Mouse (Mus musculus) cerebellum, adult 2 months (tissue): Measurements from ENCODE around the gene Timp2.

Experiments
- CTCF ChIP-seq: fragments of 200-500 bp; IDR thresholded peaks from 2 replicates; pipeline ENCODE4 v1.5.1; 2011; ENCODE audit warnings: low read depth, mild to moderate bottlenecking, control low read depth, low read length, moderate library complexity, borderline replicate concordance; ENCODE audit not compliant: insufficient read depth
- POLR2A ChIP-seq: fragments of 200-500 bp; IDR thresholded peaks from 2 replicates; pipeline ENCODE4 v1.6.1; 2011; ENCODE audit warnings: low read length, control low read depth, borderline replicate concordance; ENCODE audit not compliant: insufficient read depth

- TF ChIP-seq POLR2A (no peak), CTCF (no peak)
These were observed 17.1 kb upstream of the Timp2 start for GRCm38 (mm10) chr11:118372641-118373040.
